Mouse (Mus musculus): Measurements from ENCODE around the gene B3galt4.
A peak's percentile ranks its signal among the peaks of the same experiment; 100 is the strongest.

DNA sequence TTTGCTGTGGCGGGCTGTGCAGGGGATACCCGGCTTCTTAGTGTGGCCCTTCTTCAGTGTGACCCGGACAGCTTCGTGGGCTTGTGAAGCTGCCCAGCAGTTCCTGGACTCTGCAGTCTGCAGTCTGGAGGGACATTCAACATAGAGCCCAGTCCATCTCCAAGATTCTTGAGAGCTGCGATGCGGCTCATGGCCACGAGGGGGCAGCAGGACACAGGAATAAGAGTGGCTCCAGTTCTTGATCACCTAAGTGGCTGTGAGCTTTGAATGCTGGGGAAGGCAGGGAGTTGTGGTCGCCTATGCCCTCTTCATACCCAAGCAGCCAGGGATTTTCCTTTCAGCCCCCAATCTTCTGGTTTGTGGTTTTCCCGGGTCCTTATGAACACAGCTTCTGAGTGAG lies 17.2 kb upstream of the B3galt4 start:
- TF ChIP-seq CTCF (IDR thresholded peaks at IDR 0.05), result peak; percentile 75
- TF ChIP-seq EP300 (IDR thresholded peaks at IDR 0.05; ENCODE audit: insufficient read depth, low read depth, low read length), result peak; percentile 89
- TF ChIP-seq POLR2A (IDR thresholded peaks at IDR 0.05; ENCODE audit: insufficient read depth, low read depth, low read length), result no peak

All from heart, adult 2 months (tissue).